Mouse (Mus musculus): Measurements from ENCODE around the gene Plbd2. TPM values are rescaled to one million over a fixed set of nuclear protein-coding genes. Genes with fewer than 3 reads are reported as not detected.

Gene Plbd2
- 63.6 and 70.5 TPM in 2 replicates for total RNA-seq (2021)
- long read RNA-seq, experiment 1, full-length matches to known transcripts, result 132 of 153 reads
- long read RNA-seq, experiment 1, partial matches to known transcripts, result 4 of 153 reads
- long read RNA-seq, experiment 1, other reads (novel, unspliced or antisense), result 17 of 153 reads
- long read RNA-seq, experiment 2, full-length matches to known transcripts, result 75 of 100 reads
- long read RNA-seq, experiment 2, partial matches to known transcripts, result 6 of 100 reads
- long read RNA-seq, experiment 2, other reads (novel, unspliced or antisense), result 19 of 100 reads

DNA sequence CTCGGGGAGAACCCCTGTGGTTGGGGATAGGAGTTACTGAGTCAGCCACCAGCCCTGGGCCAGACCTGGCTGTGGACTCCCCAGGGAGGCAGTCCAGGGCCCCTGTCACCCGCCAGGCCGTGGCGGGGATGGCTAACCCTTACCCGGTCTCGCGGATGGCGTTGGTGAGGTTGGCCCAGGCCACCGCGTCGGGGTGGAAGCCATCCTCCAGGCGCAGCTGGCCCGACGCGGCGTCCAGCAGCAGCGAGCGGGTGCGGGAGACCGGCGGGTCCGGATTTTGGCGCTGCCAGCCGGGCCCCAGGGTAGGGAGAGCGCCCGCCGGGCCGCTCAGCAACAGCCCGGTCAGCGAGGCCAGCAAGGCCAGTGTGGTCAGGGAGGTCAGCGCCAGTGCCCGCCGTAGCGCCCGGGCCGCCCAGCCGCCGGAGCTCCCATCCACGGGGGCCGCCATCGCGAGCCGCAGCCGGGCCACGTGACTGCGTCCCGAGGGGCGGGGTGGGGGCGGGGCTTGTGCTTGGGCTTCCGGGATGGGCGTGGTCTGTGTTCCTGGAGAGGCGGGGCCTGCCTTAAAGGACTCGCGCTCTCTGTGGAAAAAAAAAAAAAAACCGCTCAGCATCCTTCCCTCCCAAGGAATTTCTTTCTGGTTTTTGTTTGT is at the start of gene Plbd2:
Gene Plbd2, minus strand, starts transcription at position 482 of the 652 bp plus-strand sequence.
- peak; percentile 92 for DNase-seq

DNA sequence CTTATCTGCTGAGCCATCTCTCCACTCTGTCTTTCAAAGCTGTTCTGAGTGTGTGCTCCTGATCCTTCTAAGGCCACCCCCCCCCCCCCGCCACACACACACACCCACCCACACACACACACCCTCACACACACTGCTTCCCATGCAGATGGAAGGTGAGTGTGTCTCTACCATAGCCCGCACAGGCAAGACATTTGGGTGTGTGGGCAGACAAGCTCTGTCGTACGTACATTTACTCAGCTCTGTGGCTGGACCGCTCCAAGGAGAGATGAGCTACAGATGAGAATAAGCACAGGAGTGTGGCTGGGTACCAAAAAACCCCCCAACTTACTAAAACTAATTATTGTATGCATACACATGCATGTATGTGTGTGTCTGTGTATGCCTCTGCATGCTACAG is 47.2 kb upstream of the Plbd2 start:
- no peak for DNase-seq

DNA sequence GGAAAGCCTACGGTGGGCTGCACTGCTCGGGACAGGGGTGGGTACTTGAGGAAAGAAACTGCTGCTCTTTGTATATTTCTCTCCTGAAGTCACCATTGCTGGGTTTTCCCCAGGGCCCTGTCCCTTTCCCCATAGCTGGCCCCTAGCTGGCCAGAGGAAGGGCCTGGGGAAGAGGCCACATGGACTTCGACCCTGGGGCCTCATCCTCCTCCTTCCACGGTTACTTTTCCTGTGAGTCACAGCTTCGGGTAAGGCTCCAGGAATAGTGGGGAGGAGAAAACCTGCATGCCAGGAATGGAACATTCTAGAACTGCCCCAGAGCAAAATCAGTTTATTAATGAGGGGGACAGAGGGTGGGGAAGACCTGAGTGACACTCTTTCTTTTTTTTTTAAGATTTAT is 46.7 kb upstream of the Plbd2 start:
- DNase-seq, result no peak

DNA sequence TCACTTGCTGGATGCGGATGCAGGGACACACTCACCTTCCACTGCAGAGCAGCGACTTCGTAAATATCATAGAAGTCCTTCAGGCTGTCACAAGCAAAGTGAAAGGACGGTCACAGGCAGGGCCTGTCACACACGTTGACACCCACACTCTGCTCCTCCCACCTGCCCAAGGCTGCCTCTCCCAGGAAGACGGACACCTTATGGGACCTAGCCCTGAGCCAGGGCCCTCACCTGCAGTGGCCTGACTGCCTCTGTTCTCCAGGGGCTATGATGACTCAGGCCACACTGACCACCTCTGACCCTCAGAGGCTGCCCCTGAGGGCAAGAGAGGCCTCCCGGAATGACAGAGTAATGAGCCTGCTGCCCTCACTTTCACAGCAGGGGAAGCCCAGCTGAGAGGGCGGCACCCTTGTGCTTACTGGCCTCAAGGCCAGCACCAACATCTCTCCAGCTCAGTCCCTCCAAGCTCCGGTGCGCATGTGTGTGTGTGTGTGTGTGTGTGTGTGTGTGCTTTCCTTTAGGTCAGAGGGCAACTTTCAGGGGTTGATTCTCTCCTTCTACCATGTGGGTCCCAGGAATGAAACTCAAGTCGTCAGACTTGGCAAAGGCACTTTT is 44.9 kb upstream of the Plbd2 start:
- DNase-seq, result peak; percentile 63

DNA sequence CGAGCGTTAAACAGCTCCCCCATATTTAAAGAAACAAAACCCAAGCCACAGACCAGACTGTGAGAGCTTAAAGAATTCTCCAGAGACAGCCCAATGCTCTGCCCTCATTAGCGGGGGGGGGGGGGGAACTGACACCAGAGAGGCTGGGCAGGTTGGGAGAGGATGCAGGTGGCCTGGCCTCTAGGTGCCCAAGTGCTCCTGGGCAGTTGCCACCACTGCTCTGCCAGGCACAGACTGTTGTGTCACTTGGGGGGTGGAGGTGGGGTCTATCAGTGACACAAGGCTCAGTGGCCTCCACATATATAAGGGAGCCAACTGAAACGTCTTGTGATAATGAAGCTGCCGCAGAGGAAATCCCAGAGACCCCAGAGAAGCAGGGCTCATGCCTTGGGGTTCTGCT is 33.2 kb upstream of the Plbd2 start:
- DNase-seq, result no peak

DNA sequence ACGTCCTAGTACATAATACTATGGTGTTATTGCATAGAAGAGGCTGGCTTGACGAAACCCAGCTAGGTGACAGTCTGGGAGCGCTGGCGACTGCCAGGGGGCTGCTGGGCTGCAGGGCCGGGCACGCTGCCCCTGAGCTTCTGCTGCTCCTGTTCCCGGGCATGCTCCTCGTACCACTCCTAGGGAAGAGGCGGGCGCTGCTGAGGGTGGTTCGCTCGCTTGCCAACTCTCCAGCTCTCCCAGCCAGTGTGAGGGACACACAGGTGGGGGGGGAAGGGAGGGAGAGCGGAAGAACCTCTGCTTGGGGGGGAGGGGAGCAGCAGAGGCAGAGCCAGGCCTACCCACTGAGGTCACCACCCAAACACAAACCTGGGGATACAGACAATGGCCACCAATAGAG is 32.6 kb upstream of the Plbd2 start:
- DNase-seq, result no peak

DNA sequence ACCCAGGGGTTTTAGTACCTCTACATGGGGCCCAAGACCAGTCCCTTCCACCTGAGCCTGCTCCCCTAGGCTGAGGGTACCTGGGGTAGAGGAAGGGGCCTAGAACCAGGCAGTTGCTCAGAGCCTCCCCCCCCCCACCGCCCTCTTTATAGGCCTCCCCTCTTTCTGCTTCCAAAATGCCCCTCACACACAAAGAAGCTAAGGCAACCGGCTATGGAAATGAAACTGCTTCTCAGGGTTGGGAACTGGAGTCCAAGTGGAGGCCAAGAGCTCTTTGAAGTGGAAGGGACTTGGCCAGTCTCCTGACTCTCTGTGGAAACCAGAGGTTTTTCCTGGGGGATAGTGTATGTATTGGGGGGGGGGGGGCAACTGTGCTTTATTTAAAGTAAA is 31.3 kb upstream of the Plbd2 start:
- DNase-seq, result no peak

DNA sequence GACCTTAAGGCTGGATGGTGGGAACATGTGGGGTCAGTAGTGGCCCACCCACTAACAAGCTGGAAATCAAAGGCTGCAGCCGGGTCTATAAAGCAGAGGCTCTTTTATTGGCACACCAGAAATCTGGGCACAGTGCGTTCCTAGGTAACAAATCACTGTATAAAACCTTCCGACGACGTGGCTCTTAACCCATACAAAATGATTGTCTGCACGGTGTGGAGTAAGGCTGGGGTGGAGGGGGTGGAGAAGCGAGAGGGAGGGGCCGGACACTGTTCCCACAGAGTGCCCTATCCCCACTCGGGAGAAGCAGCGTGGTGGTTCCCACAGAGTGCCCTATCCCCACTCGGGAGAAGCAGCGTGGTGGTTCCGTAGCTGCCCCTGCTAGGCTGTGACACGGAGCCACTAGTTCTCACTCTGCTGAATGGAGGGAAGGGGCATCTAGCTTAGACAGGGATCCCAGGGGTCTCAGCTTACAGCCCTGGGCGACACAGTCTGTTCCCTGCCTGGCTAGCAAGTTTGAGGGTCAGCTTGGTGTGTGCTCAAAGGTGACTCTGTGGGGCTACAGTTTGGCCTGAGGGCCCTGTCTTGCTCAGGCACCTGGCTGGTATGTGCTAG is 30.8 kb upstream of the Plbd2 start:
- DNase-seq, result no peak

DNA sequence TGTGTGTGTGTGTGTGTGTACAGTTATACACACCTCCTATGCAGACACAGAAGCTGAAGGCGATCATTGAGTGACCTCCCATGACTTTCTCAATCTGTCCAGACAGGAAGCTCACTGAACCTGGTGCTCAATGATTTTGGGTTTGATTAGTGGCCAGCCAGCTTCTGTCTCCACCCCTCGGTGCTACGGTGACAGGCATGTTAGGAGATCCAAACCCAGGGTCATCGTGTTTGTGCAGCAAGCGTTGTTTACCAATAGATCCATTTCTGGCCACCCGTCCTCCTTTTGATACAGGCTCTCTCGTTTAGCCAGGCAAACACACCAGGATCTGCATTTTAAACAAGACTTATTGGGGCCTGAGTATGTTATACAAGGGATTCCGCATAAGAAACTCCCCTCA is 28.2 kb upstream of the Plbd2 start:
- no peak for DNase-seq

DNA sequence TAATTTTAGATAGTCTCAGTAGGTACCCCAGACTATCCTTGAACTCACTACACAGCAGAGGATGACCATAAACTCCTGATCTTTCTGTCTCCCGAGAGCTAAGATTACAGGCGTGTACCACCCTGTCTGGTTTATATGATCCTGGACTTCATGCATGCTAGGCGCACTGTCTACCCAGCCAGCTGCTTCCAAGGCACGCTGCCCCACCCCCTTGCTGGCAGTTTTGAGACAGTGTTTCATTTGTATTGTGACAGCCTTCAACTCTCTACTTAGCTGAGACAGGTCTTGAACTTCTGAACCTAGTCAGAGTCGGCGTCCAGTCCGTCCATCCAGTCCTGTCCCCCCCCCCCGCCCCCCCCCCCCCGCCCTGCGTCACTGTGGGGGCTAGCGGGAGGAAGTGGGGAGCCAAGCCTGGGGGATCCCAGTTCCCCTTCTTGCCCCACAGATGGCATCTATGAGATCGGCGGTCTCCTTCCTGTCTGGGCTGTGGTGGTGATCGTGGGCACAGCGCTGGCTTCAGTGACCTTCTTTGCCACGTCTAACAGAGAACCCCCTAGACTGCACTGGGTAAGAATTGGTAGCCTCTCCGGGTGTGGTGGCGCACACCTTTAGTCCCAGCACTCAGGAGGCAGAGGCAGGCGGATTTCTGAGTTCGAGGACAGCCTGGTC is 24.0 kb upstream of the Plbd2 start:
- no peak for DNase-seq

DNA sequence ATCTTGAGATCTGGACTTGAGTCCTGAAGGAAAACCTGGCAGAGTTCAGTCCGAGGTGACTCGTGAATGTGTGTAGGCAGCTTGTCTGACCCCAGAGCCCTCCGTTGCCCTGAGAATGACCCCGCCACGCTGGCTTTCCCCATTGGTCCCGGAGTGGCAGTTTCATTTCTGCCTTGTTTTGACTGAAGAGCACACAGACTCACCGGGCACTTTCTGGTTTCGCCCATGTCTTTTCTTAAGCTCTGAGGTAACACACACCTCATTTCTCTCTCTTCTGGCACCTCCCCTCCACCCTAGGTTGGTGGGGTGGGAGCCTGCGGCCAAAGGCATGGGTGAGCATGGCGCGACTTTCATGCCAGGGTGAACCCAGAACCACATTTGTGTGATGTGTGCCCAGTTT is 22.9 kb upstream of the Plbd2 start:
- no peak for DNase-seq

DNA sequence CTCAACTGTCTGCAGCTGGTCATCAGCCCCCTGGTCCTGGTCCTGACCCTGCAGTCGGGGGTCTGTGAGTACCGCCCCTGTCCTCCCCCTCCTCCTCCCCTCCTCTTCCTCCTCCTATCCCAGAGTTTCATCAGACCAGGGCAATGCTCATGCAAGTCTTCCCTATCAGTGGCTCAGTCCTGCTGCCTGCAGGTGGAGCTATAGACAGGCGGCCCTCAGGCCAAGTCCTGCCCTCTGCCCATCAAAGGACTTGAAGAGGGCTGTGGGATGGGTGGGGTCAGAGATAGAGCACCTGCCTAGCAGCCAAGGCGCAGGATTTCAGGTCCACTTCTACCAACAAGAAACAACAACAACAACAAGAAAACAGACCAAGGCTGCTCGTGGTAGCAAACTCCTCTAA is 22.3 kb upstream of the Plbd2 start:
- no peak for DNase-seq

DNA sequence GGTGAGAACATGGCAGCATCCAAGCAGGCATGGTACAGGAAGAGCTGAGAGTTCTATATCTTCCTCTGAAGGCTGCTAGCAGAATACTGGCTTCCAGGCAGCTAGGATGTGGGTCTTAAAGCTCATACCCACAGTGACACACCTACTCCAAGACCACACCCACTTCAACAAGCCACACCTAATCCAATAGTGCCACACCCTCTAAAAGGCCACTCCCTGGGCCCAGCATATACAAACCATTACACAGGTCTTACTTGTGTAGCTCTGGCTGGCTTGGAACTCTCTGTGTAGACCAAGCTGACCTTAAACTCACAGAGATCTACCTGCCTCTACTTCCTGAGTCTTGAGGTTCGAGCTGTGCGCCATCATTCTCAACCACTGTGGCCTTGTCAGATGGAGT is 21.3 kb upstream of the Plbd2 start:
- DNase-seq, result no peak

DNA sequence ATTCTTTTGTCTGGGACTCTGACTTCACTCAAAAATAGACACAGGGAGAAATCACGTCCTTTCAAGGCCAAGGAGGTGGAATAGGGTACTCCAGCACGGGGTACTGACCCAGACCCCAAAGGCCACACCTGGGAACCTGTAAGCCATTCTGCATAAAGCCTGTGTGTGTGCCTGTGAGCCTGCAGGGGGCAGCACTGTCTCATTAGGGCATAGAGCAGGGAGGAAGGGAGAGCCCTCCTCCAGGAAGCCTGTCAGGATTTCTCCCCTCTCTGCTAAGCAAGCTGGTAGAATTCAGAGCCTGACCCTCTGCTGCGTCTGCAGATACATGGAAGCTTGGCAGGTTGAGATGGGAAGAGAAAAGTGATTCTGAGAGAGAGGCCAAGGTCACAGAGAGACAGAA is 19.2 kb upstream of the Plbd2 start:
- peak; percentile 75 for DNase-seq

DNA sequence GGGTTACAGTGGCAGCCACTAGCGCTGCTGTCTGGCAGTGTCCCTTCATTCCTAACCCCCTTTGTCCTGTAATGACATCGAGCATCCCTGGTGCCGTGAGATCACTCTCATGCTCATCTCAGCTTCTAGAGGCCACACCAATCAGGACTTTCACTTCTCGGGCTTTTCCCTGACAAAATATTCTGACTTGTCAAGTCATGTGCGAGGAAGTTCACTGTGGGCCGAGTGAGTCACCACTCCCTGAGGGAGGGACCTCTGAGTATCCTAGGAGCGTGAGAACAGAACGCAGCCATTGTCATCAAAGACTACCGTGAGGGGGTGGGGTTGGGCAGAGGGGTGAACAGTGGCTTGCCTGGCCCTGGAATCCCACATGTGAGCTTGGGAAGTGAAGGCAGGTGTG is 14.1 kb upstream of the Plbd2 start:
- peak; percentile 71 for DNase-seq

DNA sequence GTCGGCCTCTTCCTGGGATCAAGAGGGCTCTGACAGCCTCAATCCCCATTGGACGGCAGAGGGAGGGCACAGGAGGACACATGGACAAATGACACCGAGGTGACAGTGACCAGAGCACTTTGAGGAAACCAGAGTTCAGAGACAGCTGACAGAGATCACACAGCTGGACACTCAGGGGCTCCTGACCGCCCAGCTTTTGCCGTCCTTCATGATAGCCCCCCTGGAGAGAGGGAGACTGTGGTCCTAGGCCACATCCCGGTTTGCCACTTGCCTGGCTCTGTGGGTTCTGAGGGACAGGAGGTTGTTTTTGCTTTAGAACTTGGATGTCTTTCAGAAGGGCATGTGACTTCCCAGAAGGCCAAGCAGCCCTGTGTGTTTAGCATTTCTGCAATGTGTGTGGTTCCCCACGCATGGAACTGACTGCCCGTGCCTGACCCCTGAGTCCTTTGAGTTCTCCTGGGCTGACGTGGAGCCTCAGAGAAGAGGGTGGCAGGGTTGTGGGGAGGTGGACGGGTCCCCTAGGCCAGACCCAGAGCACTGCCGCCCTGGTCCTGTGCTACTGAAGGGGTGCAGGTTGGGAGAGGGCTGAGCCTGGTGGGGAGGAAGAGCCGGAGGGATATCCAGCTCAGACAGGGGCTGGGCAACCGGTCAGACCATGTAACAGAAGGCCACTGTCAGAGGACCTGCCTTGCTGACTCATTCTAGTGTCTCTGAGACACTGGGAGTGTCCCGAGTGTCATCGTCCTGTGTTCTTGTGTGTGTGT is 13.0 kb upstream of the Plbd2 start:
- DNase-seq, result peak; percentile 63

DNA sequence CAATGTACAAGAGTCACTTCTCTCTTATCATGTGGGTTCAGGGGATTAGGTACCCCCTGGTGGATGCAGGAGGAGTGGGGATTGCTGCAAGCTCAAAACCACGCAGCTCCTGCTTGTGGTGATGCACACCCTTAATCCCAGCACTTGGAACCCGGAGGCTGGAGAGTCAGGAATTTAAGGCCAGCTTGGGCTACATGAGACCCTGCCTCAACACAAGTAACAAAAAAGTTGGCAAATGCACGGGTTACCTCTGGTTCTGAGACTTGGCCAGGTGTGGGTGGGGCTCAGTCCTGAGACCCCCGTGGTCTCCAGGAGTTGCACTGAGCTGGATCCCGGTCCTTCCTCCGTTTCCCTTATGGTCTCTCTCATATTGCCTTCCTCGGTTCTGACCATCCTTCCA is 12.0 kb upstream of the Plbd2 start:
- DNase-seq, result no peak

DNA sequence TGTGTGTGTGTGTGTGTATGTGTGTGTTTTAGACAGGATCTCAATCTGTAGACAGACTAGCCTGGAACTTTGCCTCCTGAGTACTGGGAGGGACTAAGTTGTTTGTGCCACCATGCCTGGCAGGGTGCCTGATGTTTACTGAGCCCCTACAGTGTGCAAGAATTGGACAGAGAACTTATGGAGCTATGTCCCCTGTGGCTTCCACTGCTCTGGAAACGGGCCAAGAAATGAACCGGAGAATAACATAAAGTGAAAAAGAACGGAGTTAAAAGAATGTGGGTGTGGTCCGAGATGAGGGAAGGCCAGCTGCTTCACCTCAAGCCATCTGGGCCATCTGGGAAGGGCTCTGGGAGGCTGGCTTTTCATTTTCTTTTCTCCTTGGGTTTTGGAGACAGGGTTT is 11.3 kb upstream of the Plbd2 start:
- peak; percentile 58 for DNase-seq

DNA sequence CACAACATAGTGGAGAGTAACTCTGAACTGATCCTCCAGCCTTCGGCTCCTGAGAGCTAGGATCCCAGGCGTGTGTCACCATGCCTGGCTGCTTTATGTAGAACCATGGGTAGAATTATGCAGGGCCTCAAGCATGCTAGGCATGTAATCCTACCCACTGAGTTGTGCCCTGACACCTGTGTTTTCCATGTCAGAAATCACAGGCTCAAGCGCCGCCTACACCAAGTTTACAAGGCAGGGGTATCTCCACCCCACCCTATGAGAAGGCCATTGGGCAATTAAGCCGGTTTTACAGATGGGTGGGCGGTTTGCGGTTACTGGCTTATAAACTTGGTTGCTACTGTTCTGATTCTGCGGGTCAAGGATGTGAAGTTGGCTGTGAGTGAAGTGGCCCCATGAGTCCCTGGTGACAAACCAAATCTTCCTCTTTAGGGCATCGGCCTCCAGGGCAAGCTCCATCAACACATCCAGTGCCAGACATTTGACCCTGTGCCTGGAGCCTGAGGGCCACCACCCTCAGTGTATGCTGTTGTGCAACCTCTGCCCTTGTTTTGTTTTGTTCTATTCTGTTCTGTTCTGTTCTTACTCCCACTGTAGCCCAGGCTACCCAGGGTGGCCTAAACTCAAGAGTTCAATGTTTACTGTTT is 10.7 kb upstream of the Plbd2 start:
- DNase-seq, result peak; percentile 69

DNA sequence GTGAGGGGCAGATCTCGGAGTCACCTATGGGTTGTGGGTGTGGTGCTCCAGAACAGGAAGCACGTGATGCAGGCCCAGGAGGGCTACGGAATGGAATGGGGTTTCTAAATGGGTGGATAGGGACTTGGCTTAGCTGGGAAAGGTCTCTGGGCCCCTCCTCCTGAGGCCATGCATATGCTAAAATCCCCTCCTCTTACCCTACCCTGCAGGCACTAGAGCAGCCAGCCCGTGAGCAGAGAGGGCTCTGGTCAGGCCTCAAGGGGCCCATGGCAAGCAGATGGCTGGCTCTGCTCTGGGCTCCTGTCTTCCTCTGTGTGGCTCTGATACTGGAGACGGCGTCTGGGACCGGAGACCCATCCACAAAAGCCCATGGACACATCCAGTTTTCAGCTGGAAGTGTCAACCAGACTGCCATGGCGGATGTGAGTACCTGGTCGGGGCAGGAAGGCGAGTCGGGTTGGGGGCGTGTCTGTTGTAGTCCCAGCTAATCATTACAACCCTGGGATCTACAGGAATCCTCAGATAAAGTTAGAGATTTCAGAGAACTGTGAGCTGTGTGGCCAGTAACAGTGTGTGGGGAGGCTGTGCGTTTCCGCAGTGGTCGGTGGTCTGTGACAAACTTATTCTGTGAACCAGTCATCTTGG is 9.6 kb upstream of the Plbd2 start:
- DNase-seq, result no peak

DNA sequence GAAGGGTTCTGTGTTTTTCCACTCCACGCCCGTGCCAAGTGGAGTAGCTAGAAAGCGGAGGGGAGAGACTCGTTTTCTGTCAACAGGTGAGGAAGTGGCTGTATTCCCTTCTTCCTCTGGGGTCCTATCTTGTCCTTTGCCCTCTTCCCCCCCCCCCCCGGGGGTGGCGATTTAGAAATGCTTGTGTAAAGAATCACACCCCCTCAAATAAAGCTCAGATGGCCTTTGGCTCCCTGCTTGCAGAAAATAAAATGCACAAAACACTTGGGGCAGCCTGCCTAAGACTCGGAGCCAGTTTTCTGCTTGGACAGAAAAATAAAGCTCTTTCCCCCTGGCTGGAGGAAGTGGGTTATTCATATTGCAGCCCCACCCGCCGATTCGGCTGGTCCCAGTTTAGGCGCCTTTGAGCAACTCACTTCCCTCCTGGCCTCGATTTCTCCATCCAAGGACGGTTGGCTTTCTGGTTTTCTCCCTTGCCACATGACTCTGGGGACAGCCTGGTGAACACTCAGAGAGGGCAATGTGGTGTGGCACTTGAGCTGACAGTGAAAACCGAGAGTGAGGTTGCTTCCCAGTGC is 8.3 kb upstream of the Plbd2 start:
- peak; percentile 72 for DNase-seq

Measured in adrenal gland, postnatal 14 days (tissue).